ENCODE assay signal across 16 mouse cellular contexts in genomic region chr13:19595141-19595540, GRCm38 (mm10). TPM values are rescaled to one million over a fixed set of nuclear protein-coding genes. Genes with fewer than 3 reads are reported as not detected.
"Had no signal": no experiment of that assay in that cellular context is flagged by ENCODE, and none has a peak within 500 bp of the region (broad histone marks: within the 10 kb centered on the region; RNA-seq: fewer than 3 reads in every experiment).

No protein-coding gene starts in this region.

- ATAC-seq: liver, postnatal 0 days; lung, postnatal 0 days; midbrain, embryonic 13.5 days; midbrain, embryonic 16.5 days had no signal

- DNase-seq: kidney, postnatal 10 days; kidney, postnatal 36 days; layer of hippocampus, postnatal 36 days; left cerebral cortex, postnatal 4 days; liver, postnatal 0 days; lung, embryonic 14.5 days; retina, postnatal 1 day; thymus, adult 18-20 months; thymus, postnatal 36 days had no signal

RNA-seq across cellular contexts. Expression of gene Epdr1, which starts 24.6 kb away (rescaled TPM):
- total RNA-seq: monocyte, adult 5-6 weeks; neutrophil, adult 5-6 weeks had no signal

RNA-seq across cellular contexts. Expression of gene Sfrp4, which starts 27.8 kb away (rescaled TPM):
- total RNA-seq: monocyte, adult 5-6 weeks; neutrophil, adult 5-6 weeks had no signal
- polyA plus RNA-seq: macrophage; testis, adult 2 months had no signal
